Mouse (Mus musculus): ENCODE measurements around the gene Clec4n. TPM values are rescaled to one million over a fixed set of nuclear protein-coding genes. Genes with fewer than 3 reads are reported as not detected.
"Not testable (repeated sequence)": the region's sequence is repeated elsewhere in the genome, so short reads cannot be mapped to it uniquely, and the experiment has no call there.

The Clec4n gene
- polyA plus RNA-seq (2016; fragmentation: Nextera tagmentation; extraction: Ambion mirVana), result 0.47 and 0.51 TPM in 2 replicates

DNA sequence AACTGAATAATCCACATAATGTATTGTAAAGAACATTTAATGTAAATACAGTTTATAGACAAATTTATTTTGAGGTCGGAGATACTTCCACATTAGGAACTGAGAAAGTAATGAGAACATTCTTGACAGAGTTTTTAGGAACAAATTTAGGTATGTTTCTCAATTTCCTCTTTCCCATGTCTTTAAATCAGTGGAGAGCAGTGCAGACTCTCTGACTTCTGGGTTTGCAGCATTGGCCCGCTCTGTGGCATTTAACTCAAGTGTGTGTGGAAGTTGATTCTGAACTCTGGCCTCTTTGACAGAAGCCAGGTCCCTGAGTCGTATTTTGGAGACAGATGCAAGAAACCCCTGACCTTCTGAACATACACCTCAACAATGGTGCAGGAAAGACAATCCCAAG is at the start of gene Clec4n:
Clec4n (plus strand) TSS at position 200 of the 400 bp plus-strand sequence.
- Histone ChIP-seq H3K9me3 (no peaks in the 10 kb centered on the region), H3K4me2 (no peak within 1 kb of the TSS), H3K36me3 (replicated peaks) (no peaks in the 10 kb centered on the region), H3K27me3 (no peaks in the 10 kb centered on the region), H3K4me1 (no peaks in the 10 kb centered on the region), H3K9ac (no peak within 1 kb of the TSS), H3K4me3 (replicated peaks) (no peak within 1 kb of the TSS), H3K27ac (no peak within 1 kb of the TSS)
- 76% methylated on average over 3 of the region's 3 CpGs for WGBS
- ATAC-seq (ENCODE audit: low FRiP score), result no peak

DNA sequence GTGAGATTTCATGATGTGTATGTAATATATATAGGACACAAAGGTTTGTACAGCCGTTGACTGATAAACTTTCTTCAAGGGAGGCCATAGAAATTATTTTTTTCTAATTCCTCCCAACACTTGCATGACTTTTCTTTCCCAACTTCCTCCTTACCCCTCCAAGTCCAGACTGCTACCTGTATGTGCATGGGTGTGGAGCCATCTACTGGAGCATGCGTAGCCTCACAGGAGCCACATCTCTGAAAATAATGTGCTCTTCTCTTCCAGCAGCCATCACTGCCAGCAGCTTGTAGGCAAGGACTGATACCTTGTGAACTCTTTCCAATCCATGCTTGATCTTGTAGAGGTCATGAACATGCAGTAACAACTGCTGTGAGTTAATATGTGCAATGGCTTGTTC is 44.8 kb upstream of the Clec4n start:
- not testable (repeated sequence) for H3K9me3 ChIP-seq; H3K4me2 ChIP-seq; H3K27me3 ChIP-seq; H3K36me3 ChIP-seq (replicated peaks); H3K4me3 ChIP-seq (replicated peaks); H3K27ac ChIP-seq; H3K9ac ChIP-seq; H3K4me1 ChIP-seq; ATAC-seq (ENCODE audit: low FRiP score)
- WGBS, result 70% methylated on average over 2 of the region's 2 CpGs

DNA sequence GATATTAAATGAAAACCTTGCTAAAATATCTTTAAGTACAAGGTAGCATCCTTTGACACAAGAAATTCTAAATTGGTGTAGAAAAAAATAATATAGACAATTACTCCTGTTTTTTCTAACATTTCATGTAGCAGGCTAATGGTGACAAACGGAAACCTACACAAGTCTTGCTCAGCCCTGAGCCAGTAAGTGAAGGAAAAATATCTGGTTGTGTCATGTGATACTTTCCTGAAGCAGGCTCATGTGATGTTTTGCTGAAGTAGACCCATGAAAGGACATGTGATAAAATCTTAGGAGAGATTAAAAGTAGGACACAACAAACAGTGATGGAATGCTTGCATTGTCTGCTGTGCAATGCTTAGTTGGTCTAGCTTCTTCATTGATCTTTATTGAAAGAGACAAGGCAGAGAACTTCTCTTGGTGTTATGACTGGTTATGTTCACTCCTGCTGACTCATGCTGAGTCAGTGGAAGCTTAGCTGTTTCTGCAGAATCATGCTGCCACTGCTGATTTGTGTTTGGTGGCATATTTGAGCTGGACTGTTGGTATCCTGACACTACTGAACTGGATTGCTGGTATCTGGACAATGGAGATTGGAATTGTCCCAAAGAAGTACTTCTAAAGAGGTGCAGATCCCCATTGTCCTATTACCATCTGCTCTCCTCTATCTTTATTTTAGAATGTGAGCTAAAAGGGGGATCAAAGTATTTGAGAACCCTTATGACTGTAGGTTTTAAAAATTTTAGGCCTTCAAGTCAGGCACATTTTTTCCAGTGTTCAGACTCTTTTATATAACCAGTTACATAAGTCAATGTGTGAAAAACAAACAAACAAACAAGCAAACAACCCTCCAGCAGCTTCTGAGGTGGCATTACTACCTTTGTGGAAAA is 22.2 kb upstream of the Clec4n start:
- Histone ChIP-seq H3K4me2 (no peak overlapping the region), H3K9me3 (no peaks in the 10 kb centered on the region), H3K9ac (no peak overlapping the region), H3K36me3 (replicated peaks) (no peaks in the 10 kb centered on the region), H3K27me3 (no peaks in the 10 kb centered on the region), H3K4me1 (no peaks in the 10 kb centered on the region), H3K4me3 (replicated peaks) (no peak overlapping the region), H3K27ac (no peak overlapping the region)
- 87% methylated on average over 1 of the region's 1 CpGs for WGBS
- ATAC-seq (ENCODE audit: low FRiP score), result no peak

DNA sequence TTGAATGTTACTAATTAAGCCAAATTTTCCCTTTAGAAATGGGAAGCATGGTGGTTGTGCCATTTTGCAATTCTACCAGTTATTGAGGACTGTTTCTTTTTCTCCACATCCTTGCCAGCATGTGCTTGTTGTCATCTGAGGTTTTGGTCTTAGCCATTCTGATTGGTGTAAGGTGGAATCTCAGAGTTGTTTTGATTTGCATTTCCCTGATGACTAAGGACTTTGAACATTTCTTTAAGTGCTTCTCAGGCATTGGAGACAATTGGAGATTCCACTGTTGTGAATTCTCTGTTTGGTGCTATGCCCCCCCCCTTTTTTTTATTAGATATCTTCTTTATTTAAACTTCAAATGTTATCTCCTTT is 21.6 kb upstream of the Clec4n start:
- not testable (repeated sequence) for H3K27me3 ChIP-seq; H3K4me3 ChIP-seq (replicated peaks); H3K36me3 ChIP-seq (replicated peaks); H3K4me1 ChIP-seq; H3K27ac ChIP-seq; H3K9ac ChIP-seq; H3K9me3 ChIP-seq; ATAC-seq (ENCODE audit: low FRiP score); H3K4me2 ChIP-seq

DNA sequence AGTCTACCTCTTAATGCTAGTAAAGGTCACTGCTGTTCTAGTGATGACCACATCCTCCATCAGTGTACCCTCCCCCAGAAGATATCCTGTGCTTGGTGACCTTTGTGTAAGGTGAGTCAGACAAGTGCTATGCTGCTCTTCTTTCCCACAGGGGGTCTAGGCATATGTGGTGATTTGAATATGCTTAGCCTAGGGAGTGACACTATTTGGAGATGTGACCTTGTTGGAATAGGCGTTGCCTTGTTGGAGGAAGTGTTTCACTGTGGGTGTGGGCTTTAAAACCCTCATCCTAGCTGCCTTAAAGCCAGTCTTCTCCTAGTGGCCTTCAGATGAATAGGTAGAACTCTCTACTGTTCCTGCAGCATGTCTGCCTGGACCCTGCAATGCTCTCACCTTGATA is 17.9 kb upstream of the Clec4n start:
- no peak for ATAC-seq (ENCODE audit: low FRiP score)
- Histone ChIP-seq H3K36me3 (replicated peaks) (no peaks in the 10 kb centered on the region), H3K4me2 (no peak overlapping the region), H3K4me3 (replicated peaks) (no peak overlapping the region), H3K9ac (no peak overlapping the region), H3K27ac (no peak overlapping the region), H3K9me3 (no peaks in the 10 kb centered on the region), H3K4me1 (no peaks in the 10 kb centered on the region), H3K27me3 (no peaks in the 10 kb centered on the region)
- 67% methylated on average over 1 of the region's 1 CpGs for WGBS

DNA sequence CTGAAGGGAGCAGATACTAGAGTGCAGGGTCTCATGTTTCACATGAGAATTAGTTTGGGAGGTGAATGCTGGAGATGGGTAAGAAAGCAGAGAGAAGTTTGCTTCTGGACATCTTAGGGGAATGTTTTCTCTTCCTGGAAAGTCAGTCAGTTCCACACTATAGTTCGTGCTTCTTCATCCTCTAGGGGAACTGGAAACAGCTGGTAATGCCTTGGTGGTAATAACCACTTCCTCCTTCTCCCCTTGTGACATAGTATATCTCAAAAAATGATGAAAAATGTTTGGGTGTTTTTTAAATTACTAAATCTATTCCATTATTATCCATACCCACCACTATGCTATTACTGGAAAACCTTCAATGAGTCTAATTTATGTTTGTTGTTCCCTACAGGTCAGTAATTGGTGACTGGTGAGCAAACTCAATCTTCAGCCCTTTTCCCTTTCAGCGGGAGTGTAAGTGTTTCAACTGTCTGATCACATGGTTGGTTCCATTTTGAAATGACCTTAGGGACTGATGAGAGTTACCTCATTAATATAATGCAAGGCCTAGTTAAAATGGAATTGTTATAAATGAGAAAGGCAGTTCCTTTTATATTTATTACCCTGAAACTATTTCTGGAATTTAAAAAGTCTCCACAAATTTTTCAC is 2.0 kb upstream of the Clec4n start:
- H3K9ac ChIP-seq, result no peak overlapping the region
- WGBS, result 72% methylated on average over 2 of the region's 2 CpGs

DNA sequence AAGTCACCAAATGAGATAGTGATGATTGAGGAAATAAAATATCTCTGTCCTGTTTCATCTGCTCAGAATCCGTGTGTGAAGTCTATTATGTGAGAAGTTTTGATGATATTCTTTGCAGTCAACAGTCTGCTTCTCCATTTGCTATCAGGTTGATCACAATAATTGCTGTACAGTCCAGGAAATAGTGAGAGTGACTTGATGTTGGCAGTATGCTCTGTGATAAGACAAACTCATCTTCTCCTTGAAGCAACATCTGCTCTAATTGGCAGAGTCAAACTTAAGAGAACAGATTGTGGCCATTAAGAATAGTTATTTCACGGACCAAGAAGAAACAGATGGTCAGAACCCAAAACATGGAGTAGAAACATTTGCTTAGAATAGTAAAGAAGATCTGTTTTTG is 1.5 kb downstream of the Clec4n start:
- Histone ChIP-seq H3K4me3 (replicated peaks) (no peak overlapping the region), H3K4me1 (no peaks in the 10 kb centered on the region), H3K36me3 (replicated peaks) (no peaks in the 10 kb centered on the region), H3K27ac (no peak overlapping the region), H3K4me2 (no peak overlapping the region), H3K9ac (no peak overlapping the region), H3K27me3 (no peaks in the 10 kb centered on the region), H3K9me3 (no peaks in the 10 kb centered on the region)
- WGBS, result 67% methylated on average over 2 of the region's 2 CpGs
- ATAC-seq (ENCODE audit: low FRiP score), result no peak

More for the DNA sequence above, 2.0 kb upstream of the Clec4n start:
- no peak overlapping the region for H3K4me2 ChIP-seq
- no peak for ATAC-seq (ENCODE audit: low FRiP score)
- no peaks in the 10 kb centered on the region for H3K9me3 ChIP-seq
- H3K4me1 ChIP-seq, result no peaks in the 10 kb centered on the region
- no peaks in the 10 kb centered on the region for H3K36me3 ChIP-seq (replicated peaks)
- H3K27ac ChIP-seq, result no peak overlapping the region
- no peaks in the 10 kb centered on the region for H3K27me3 ChIP-seq
- no peak overlapping the region for H3K4me3 ChIP-seq (replicated peaks)

DNA sequence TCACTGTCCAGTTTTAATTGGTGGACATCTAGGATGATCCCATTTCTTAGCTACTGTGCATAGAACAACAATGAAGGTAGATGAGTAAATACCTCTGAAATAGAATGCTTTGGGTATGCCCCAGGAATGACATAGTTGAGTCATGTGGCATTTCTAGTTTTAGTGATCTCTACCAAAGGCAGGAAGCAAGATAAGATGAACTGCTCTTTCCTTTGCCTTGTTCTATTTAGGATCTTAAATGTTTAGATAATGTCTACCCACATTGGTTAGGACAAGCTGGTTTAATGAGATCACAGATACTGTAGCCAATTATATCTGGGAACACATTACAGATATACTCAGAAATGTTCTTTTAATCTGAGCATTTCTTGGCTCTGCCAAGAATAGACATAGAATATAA is 7.9 kb downstream of the Clec4n start:
- H3K27me3 ChIP-seq, result no peaks in the 10 kb centered on the region
- H3K27ac ChIP-seq, result no peak overlapping the region

DNA sequence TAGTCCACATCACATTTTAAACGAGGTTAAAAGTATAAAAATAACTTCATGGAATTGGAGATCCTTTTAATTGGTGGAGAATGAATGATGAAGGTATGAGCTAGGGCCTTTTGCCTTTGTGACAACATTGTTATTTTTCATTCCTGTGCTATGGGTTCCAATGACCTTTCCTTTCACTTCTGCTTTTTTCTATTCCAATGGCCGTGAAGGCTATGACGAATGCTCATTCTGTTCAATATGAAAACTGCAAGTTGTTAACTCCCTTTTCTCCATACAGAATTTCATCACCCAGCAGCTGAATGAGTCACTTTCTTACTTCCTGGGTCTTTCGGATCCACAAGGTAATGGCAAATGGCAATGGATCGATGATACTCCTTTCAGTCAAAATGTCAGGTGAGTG is 14.6 kb downstream of the Clec4n start:
- Histone ChIP-seq H3K4me3 (replicated peaks) (no peak overlapping the region), H3K9ac (no peak overlapping the region), H3K27ac (no peak overlapping the region), H3K9me3 (no peaks in the 10 kb centered on the region), H3K4me2 (no peak overlapping the region), H3K27me3 (no peaks in the 10 kb centered on the region), H3K36me3 (replicated peaks) (no peaks in the 10 kb centered on the region), H3K4me1 (no peaks in the 10 kb centered on the region)
- ATAC-seq (ENCODE audit: low FRiP score), result no peak
- 89% methylated on average over 5 of the region's 5 CpGs for WGBS

More for the DNA sequence above, 7.9 kb downstream of the Clec4n start:
- H3K4me3 ChIP-seq (replicated peaks), result no peak overlapping the region
- no peak overlapping the region for H3K4me2 ChIP-seq
- H3K9me3 ChIP-seq, result no peaks in the 10 kb centered on the region
- ATAC-seq (ENCODE audit: low FRiP score), result no peak
- no peaks in the 10 kb centered on the region for H3K4me1 ChIP-seq
- no peaks in the 10 kb centered on the region for H3K36me3 ChIP-seq (replicated peaks)
- no peak overlapping the region for H3K9ac ChIP-seq

DNA sequence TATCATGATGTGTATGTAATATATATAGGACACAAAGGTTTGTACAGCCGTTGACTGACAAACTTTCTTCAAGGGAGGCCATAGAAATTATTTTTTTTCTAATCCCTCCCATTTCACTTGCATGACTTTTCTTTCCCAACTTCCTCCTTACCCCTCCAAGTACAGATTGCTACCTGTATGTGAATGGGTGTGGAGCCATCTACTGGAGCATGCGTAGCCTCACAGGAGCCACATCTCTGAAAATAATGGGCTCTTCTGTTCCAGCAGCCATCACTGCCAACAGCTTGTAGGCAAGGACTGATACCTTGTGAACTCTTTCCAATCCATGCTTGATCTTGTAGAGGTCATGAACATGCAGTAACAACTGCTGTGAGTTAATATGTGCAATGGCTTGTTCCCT is 19.2 kb downstream of the Clec4n start:
- not testable (repeated sequence) for H3K36me3 ChIP-seq (replicated peaks); H3K27me3 ChIP-seq; H3K27ac ChIP-seq; H3K9me3 ChIP-seq; ATAC-seq (ENCODE audit: low FRiP score); H3K4me2 ChIP-seq; H3K9ac ChIP-seq; H3K4me3 ChIP-seq (replicated peaks); H3K4me1 ChIP-seq
- WGBS, result 83% methylated on average over 2 of the region's 2 CpGs

DNA sequence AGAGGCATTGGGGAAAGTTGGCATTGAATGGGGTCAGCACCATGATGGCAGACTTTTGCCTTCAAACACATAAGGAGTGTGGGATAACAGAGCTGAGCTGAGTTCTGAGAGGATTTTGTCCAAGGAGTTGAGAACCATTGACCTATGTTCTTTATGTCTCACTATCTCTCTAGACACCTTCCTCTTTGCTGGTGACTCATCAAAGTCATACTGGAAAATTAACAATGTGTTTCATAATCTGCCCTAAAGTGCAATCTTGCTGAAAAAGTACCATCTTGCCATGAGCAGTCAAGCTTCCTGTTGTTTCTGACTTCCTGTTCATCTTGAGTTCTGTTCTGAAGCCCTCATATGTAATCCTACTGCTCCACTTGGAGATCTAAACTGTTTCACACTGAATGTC is 23.1 kb downstream of the Clec4n start:
- Histone ChIP-seq H3K4me3 (replicated peaks) (no peak overlapping the region), H3K4me1 (no peaks in the 10 kb centered on the region), H3K9me3 (no peaks in the 10 kb centered on the region), H3K27me3 (no peaks in the 10 kb centered on the region), H3K4me2 (no peak overlapping the region), H3K27ac (no peak overlapping the region), H3K9ac (no peak overlapping the region), H3K36me3 (replicated peaks) (no peaks in the 10 kb centered on the region)
- no peak for ATAC-seq (ENCODE audit: low FRiP score)

DNA sequence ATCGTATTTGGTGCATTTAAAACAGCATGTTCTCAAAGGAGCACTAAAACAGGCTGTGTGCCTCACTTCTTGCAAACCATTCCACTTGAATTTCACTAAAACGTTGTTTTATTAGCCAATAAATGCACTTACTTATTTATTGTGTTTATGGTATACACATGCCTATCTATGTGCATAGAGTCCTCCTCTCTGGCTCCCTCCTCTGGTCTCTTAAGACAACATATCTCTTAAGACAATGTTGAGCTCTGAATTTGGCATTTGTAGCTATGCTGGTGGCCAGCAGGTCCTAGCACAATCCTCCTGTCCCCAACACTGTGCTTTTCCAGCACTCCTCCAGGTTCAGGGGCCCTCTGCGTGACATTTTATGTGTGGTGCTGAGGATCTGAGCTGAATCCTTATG is 29.3 kb downstream of the Clec4n start:
- Histone ChIP-seq H3K4me3 (replicated peaks) (no peak overlapping the region), H3K4me2 (no peak overlapping the region), H3K36me3 (replicated peaks) (no peaks in the 10 kb centered on the region), H3K27me3 (no peaks in the 10 kb centered on the region), H3K9ac (no peak overlapping the region), H3K27ac (no peak overlapping the region), H3K4me1 (no peaks in the 10 kb centered on the region), H3K9me3 (no peaks in the 10 kb centered on the region)
- WGBS, result 84% methylated on average over 3 of the region's 3 CpGs
- no peak for ATAC-seq (ENCODE audit: low FRiP score)
